9 mouse cellular contexts compared by ENCODE assay signal in genomic region chr4:140108871-140109625, GRCm38 (mm10).
DNase-seq lines count a peak whose midpoint lies in the region; ATAC-seq lines count a peak whose summit lies in the region.
"Had no signal": no experiment of that assay in that cellular context is flagged by ENCODE, and none has a peak within 500 bp of the region (broad histone marks: within the 10 kb centered on the region; RNA-seq: fewer than 3 reads in every experiment).

No protein-coding gene starts in this region.

- H3K27ac ChIP-seq in kidney, embryonic 16.5 days (ENCODE audit: low read length) = no peak overlapping the region
- H3K27ac ChIP-seq in hindbrain, embryonic 13.5 days = peak overlapping the region; percentile 80
- 0 out of 2 replicates have a peak overlapping the region, but pooled peaks have one; percentile 20 for H3K27ac ChIP-seq in neural tube, embryonic 11.5 days (ENCODE audit: low read depth, low read length)

- DNase-seq in kidney, postnatal 10 days = no peak
- peak; percentile 48 to 52 for DNase-seq in cerebellum, postnatal 36 days
- peak; percentile 45 for DNase-seq in neural tube, embryonic 11.5 days (ENCODE audit: low spot score)
- no peak for DNase-seq in adrenal gland, adult (ENCODE audit: inconsistent age in 2 of 2, low spot score in 1 of 2)
- DNase-seq in ovary, adult 18-20 months (ENCODE audit: low spot score) = no peak
- DNase-seq: kidney, adult 18-20 months had no signal

- H3K4me3 ChIP-seq in kidney, embryonic 16.5 days (ENCODE audit: low read length) = no peak overlapping the region
- H3K4me3 ChIP-seq in hindbrain, embryonic 13.5 days = peak overlapping the region; percentile 14; the same call in 1 of the 2 replicates
- peak overlapping the region; percentile 15; the same call in 1 of the 2 replicates for H3K4me3 ChIP-seq in neural tube, embryonic 11.5 days (ENCODE audit: low read depth, low read length)

- peak overlapping the region; percentile 24; the same call in 1 of the 2 replicates for H3K4me2 ChIP-seq in kidney, embryonic 16.5 days (replicated peaks; ENCODE audit: low read depth, low read length)
- peak overlapping the region; percentile 44 for H3K4me2 ChIP-seq in hindbrain, embryonic 13.5 days
- peak overlapping the region; percentile 37 for H3K4me2 ChIP-seq in neural tube, embryonic 11.5 days (ENCODE audit: low read depth)

- 3% methylated on average over 31 of the region's 32 CpGs for WGBS in kidney, embryonic 16.5 days
- WGBS in hindbrain, embryonic 13.5 days = 2% methylated on average over 32 of the region's 32 CpGs
- WGBS in neural tube, embryonic 11.5 days = 1% methylated on average over 32 of the region's 32 CpGs

- no peak overlapping the region for H3K9ac ChIP-seq in kidney, embryonic 16.5 days (replicated peaks; ENCODE audit: low read length)
- H3K9ac ChIP-seq in hindbrain, embryonic 13.5 days = peak overlapping the region; percentile 60
- H3K9ac ChIP-seq in neural tube, embryonic 11.5 days (ENCODE audit: low read length) = peak overlapping the region; percentile 35

- no peaks in the 10 kb centered on the region for H3K36me3 ChIP-seq in kidney, embryonic 16.5 days (ENCODE audit: insufficient read depth, low read length)
- H3K36me3 ChIP-seq in hindbrain, embryonic 13.5 days = no peaks in the 10 kb centered on the region
- H3K36me3 ChIP-seq in neural tube, embryonic 11.5 days (ENCODE audit: control insufficient read depth, insufficient read depth, low read length) = no peaks in the 10 kb centered on the region

- peaks cover 46% of the 10 kb centered on the region for H3K27me3 ChIP-seq in kidney, embryonic 16.5 days (ENCODE audit: insufficient read depth, low read length)
- H3K27me3 ChIP-seq in hindbrain, embryonic 13.5 days = peaks cover 32% of the 10 kb centered on the region
- H3K27me3 ChIP-seq in neural tube, embryonic 11.5 days (ENCODE audit: control insufficient read depth, insufficient read depth, low read length) = peaks cover 25% of the 10 kb centered on the region

- H3K4me1 ChIP-seq in kidney, embryonic 16.5 days (ENCODE audit: insufficient read depth, low read length) = no peaks in the 10 kb centered on the region
- peaks cover 35% of the 10 kb centered on the region for H3K4me1 ChIP-seq in hindbrain, embryonic 13.5 days (replicated peaks)
- peaks cover 15% of the 10 kb centered on the region for H3K4me1 ChIP-seq in neural tube, embryonic 11.5 days (ENCODE audit: control insufficient read depth, insufficient read depth, low read length)

- H3K9me3 ChIP-seq in kidney, embryonic 16.5 days (ENCODE audit: low read length) = peaks cover 4% of the 10 kb centered on the region; the same call in 1 of the 2 replicates
- H3K9me3 ChIP-seq in hindbrain, embryonic 13.5 days = no peaks in the 10 kb centered on the region; the same call in 1 of the 2 replicates
- no peaks in the 10 kb centered on the region for H3K9me3 ChIP-seq in neural tube, embryonic 11.5 days (ENCODE audit: control insufficient read depth, low read length)

- ATAC-seq in kidney, embryonic 16.5 days (ENCODE audit: low FRiP score, low TSS enrichment) = 0 out of 2 replicates have a peak, but pooled peaks have one; percentile 15
- ATAC-seq in hindbrain, embryonic 13.5 days (ENCODE audit: low FRiP score) = peak; percentile 52
- no peak for ATAC-seq in neural tube, embryonic 11.5 days (ENCODE audit: insufficient read depth, low FRiP score, low TSS enrichment)
- no peak for ATAC-seq in erythroblast, adult 5-6 weeks (replicated peaks; ENCODE audit: low FRiP score, poor library complexity, severe bottlenecking)

Comparison
In these comparisons a context has a peak if more than half of its experiments do, and no peak if none do; other contexts are left out.
1. ATAC-seq: peak in kidney, embryonic 16.5 days (single experiment) and hindbrain, embryonic 13.5 days (single experiment); none in neural tube, embryonic 11.5 days (single experiment) and erythroblast, adult 5-6 weeks (single experiment).
2. DNase-seq: peak in cerebellum, postnatal 36 days (2 of 2) and neural tube, embryonic 11.5 days (single experiment); none in kidney, postnatal 10 days (single experiment), adrenal gland, adult (0 of 2) and ovary, adult 18-20 months (single experiment).
3. Peak in every context shown above with its lines, with median percentiles within 50 percentile points of each other: H3K4me2 ChIP-seq.